Comparison of ENCODE assay signal across 21 mouse cellular contexts in the genomic region with DNA sequence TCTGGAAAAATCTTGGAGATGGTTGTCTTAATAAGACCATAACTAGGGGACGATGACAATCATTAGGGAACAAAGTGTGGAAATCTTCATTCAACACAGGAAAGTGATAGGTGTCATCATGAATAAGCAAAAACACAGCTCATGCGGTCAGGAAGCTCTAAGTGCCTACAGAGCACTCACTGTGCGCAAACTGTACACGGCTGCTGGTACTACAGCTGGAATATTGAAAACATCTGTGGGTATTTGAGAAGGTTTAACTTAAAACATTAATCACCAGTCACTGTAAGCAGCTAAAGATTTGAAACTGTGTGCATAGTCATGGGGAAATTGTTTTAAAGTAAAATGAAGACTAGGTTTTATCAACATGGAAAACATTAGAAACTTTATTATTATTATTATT.
"Had no signal": no experiment of that assay in that cellular context is flagged by ENCODE, and none has a peak within 500 bp of the region (broad histone marks: within the 10 kb centered on the region; RNA-seq: fewer than 3 reads in every experiment).

No protein-coding gene starts in this region.

- H3K9ac ChIP-seq: limb, embryonic 13.5 days; liver, embryonic 14.5 days; liver, postnatal 0 days; lung, embryonic 14.5 days; midbrain, embryonic 12.5 days; midbrain, embryonic 15.5 days; neural tube, embryonic 12.5 days; neural tube, embryonic 15.5 days; stomach, embryonic 15.5 days had no signal

- DNase-seq: kidney, adult 2 months; layer of hippocampus, adult 9-11 months; liver, postnatal 0 days; retina, postnatal 1 day; right cerebral cortex, postnatal 25 days; spleen, adult 18-20 months; thymus, adult 18-20 months; thymus, postnatal 36 days had no signal

- ATAC-seq: liver, postnatal 0 days; lung, postnatal 0 days; midbrain, embryonic 15.5 days had no signal

- H3K4me2 ChIP-seq: limb, embryonic 13.5 days; liver, embryonic 11.5 days; lung, embryonic 14.5 days; midbrain, embryonic 12.5 days; midbrain, embryonic 15.5 days; neural tube, embryonic 12.5 days; neural tube, embryonic 15.5 days; stomach, embryonic 15.5 days had no signal

- H3K36me3 ChIP-seq: limb, embryonic 13.5 days; midbrain, embryonic 12.5 days; midbrain, embryonic 15.5 days; neural tube, embryonic 12.5 days; neural tube, embryonic 15.5 days; stomach, embryonic 15.5 days had no signal

- H3K27me3 ChIP-seq: limb, embryonic 13.5 days; midbrain, embryonic 12.5 days; midbrain, embryonic 15.5 days; neural tube, embryonic 12.5 days; neural tube, embryonic 15.5 days; stomach, embryonic 15.5 days had no signal

- H3K4me3 ChIP-seq: layer of hippocampus, adult 2 months; limb, embryonic 13.5 days; midbrain, embryonic 12.5 days; midbrain, embryonic 15.5 days; neural tube, embryonic 12.5 days; neural tube, embryonic 15.5 days; stomach, embryonic 15.5 days had no signal

- H3K27ac ChIP-seq: kidney, postnatal 0 days; layer of hippocampus, adult 2 months; limb, embryonic 13.5 days; liver, embryonic 14.5 days; macrophage; midbrain, embryonic 12.5 days; midbrain, embryonic 15.5 days; neural tube, embryonic 12.5 days; neural tube, embryonic 15.5 days; stomach, embryonic 15.5 days had no signal

- H3K4me1 ChIP-seq: midbrain, embryonic 12.5 days; midbrain, embryonic 15.5 days; neural tube, embryonic 12.5 days; neural tube, embryonic 15.5 days had no signal

- H3K9me3 ChIP-seq: limb, embryonic 13.5 days; midbrain, embryonic 12.5 days; midbrain, embryonic 15.5 days; neural tube, embryonic 12.5 days; neural tube, embryonic 15.5 days; stomach, embryonic 15.5 days had no signal
